Mouse (Mus musculus) heart, adult 18-20 months (tissue): ENCODE data around the gene Traf3ip1. TPM values are rescaled to one million over a fixed set of nuclear protein-coding genes. Genes with fewer than 3 reads are reported as not detected.

Source experiments
- DNase-seq, 2 experiments: peaks; one replicate each; pipeline ENCODE4 v3.0.0; 2021 to 2022; ENCODE audit warnings: mixed read lengths in 1 of 2
- total RNA-seq, 2 experiments: library from RNA; stranded (reverse); gene quantifications; 2 replicates each; pipeline ENCODE4 v1.2.3; 2021

The Traf3ip1 gene
- total RNA-seq, 2 experiments from 2014 or later = 6.0 to 6.5 TPM

DNA sequence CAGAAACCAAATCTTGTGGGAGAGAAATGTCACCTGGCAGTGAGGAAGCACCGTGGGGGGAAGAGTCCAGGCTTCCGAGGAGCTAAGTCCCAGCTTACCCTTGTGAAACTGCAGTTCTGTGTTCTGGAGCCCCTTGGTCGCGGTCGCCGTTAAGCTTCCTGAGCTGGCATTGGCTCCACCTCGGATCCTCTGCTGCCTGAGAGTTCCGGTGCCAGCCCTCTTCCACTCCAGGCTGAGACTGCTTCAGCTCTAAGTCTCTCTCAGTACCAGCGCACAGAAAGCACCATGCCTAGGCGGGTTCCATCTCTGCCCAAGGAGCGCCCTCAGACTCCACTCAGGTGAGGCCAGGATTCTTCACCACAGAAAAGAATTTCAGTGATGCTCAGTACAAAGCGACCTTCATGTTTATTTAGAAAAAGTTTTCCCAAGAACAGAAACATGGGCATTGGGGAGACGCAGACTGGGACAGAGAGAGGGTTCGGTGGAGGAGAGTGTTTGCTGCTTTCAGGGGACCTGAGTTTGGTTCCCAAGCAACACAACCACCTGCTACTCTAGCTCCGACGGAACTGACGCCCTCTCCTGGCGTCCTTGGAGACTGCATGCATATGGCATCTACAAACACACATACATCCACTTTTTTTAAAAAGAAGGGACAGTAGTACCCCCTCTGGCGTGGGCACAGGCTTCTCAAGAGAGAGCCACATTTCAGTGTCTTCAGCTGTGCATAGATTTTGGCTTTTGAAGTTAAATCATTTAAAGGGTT lies 39.7 kb downstream of the Traf3ip1 start:
- no peak for DNase-seq

DNA sequence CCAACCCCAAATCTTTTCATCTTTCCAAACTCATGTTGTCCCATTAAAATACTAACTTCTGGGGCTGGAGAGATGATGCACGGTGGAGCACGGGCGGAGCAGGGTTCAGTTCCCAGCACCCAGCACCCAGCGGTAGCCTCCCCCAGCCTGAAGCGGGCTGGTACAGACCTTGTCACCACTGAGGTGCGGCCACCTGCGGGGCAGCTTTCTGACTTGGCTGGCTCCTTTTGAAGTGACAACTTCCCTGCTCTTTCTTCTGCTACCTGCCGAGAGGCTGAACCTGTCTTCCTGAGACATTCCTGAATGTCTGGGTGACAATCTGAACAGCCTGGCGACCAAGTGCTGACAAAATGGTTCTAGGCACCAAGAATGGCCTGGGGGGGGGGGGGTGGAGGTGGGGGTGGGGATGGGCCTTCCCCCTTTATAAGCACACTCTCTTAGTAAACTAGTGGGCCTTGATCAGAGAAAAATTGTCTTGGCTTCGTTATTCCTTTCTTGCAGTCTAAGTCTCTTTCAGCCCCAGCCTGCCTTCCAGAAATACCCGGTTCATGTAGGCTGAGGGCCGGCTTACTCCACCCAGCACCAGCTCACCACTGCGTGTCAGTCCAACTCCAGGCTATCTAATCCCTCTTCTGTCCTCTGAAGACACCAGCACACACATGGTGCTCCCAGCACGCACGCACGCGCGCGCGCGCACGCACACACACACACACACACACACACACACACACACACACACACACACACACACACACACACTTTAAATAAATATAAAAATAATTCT lies 43.5 kb downstream of the Traf3ip1 start:
- DNase-seq = no peak

DNA sequence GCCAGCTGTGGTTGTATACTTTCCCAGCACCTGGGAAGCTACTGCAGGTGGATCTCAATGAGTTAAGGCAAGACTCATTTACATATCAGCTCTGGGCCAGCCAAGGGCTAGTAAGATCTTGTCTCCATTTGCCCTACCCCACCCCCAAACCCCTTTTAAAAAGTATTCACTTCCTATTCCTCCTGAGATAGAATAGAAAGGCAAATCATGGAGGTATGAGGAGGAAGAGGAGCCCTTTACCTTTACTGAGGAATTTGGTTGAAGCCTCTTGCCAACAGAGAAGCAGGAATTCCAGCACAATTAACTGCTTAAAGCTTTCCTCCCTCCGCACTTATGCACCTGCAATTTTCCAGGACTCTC lies 44.1 kb downstream of the Traf3ip1 start:
- no peak for DNase-seq

DNA sequence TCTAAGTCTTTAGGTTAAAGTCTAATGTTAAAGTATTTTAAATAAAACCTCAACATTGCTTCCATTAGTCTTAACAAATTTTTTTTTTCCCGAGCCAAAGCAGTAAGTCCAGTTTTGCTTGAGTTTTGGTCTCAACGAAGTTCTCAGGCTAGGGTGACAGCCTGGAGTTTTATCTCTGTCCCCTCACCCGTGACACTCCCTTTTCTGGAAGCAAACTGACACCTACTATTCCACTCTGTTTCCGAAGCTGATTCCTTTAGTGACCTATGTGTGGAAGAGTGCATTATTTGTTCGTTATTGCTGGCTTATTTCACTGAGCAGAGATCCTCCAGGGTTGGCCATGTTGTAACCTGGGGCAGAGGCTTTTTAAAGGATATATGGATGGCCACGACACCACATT lies 44.8 kb downstream of the Traf3ip1 start:
- no peak for DNase-seq

DNA sequence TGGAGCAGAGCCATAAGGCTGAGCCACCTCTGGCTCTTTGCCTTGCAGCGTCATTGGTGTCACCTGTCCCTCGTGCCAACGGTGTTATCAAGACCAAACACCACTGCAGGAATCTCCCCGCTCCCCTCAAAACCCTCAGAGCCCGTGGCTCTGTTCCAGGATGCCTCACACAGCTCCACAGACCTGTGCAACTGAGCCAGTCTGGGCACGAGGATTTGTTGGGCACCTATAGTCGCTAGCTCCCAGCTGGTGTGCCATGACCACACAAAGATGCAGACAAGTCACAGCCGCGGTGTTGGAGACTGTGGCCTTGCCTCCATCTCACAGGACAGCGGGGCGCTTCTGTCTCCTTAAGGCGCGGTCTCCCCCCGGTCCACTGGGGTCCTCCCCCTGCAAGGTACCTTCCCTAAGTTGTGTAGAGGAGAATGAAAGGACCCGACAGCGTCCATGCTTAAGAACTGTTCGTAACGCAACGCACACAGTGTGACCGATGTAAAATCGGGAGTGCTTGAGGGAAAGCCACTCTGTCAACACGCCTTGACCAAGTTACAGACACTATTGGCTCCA lies 45.3 kb downstream of the Traf3ip1 start:
- peak in 1 of 2 experiments; percentile 25 for DNase-seq

DNA sequence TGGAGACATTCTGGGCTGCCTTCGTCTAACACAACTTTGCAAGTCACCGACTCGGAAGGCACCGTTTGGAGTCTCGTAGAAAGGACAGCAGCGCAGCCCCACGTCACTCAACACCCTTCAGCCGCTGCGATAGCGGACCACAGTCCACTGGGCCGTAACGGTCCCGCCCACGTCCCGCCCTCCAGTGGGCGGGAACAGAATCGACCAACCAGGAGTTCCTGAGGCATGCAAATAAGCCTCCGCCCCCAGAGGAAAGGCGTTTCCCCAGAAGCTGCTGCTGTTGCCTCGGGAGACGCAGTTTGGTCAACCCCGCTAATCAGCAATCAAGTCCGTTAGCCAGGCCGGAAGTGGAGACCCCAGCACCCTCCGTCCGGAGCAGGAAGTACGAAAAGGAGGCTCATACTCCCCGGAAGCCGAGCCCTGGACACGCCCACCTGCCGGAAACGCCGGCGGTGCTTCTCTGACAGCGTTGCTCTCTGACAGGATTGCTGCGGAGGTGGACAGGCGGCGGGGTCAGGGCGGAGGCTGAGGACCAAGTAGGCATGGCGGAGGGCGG lies 45.9 kb downstream of the Traf3ip1 start, which contains the start of gene Asb1:
Asb1 (plus strand) TSS at position 274 of the 556 bp plus-strand sequence.
- peak; percentile 96 to 98 for DNase-seq

DNA sequence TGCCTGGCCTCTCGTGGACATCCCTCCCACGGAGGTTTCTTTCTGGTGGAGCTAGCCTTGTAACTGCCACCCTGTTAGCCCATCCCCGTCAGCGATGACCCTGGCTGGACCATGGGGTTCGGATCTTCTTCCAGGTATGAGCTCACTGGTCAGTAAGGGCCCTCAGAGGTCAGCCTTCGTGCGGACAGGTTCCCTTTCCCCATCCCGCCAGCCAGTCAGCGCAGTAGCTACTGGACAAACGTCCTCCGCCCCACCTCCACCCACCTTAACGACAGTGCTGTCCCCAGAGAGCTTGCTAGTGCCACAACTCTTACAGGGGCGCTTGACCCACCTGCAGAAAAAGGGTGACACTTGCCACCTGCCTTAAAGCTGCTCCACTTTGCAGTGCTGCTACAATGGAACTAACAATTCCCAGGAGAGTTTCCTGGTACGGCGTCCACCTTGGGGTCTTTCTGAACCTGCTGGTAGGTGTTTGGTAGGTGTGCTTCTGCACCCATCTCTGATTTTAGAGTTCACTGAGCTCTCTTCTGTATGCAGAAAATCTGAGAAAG lies 46.7 kb downstream of the Traf3ip1 start:
- DNase-seq = peak in 1 of 2 experiments; percentile 15

DNA sequence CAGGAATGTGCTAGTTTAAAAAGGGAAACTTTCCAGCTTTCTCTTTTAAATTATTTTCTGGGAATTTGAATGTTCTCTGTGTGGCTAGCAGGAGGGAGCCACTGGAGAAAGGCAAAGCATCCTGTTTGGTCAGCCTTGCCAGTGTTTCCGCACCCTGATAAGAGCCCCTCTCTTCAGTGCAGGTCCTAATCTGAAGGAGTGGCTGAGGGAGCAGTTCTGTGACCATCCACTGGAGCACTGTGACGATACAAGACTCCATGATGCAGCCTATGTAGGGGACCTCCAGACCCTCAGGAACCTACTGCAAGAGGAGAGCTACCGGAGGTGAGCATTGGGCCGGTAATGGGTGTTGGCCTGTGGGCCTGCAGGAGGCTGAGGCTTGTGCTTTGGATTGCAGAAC lies 49.5 kb downstream of the Traf3ip1 start:
- no peak for DNase-seq

DNA sequence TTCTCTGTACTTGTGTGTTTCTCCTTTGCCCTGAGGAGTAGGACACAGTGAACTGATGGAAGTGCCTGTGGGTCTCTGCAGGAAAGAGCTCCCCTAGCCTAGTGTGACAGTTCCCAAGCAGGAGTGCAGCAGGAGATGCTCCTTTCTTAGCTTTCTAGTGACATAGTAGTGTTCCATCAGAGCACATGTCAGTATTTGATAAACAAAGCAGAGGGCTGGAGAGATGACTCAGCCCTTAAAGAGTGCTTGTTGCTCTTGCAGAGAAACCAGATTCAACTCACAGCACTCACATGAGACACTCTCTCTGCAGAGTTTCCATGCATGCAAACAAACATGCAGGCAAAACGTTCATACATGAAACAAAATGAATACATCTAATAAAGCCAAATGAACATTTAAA lies 50.8 kb downstream of the Traf3ip1 start:
- DNase-seq = no peak

DNA sequence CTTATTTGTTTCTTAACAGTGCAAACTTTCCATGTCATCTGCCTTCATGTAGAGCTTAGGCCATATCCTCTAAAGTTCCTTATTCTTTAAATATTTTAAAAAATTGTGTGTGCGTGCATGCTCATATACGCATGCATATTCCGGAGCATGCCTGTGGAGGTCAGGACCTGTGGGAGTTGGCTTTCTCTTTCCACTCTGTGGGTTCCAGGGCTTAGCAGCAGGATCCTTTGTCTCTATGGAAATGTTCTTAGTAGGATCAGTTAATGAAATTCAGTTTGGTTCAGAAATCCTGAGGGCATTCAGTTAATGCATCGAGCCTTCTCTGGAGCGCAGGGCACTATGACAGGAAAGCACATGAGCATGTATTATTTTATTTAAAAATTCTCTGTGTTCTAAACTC lies 53.1 kb downstream of the Traf3ip1 start:
- DNase-seq = no peak

DNA sequence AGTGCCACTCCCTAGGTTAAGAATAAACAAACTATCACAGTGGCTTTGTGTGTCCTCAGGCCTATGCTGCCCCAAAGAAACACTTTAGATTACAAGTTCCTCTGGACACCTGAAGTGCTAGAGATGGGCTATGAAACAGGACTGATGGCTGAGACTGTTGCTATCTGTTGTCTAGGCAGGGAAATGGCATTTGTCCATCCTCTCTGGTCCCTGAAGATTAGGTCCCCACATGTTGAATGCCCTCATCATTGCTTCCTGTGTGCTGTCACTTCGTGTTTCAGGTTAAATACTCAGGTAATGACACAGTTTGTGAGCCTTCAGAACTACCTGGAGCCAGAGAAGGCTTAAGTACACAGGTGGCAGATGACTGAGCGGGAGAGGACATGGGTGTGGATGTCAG lies 54.6 kb downstream of the Traf3ip1 start:
- no peak for DNase-seq

DNA sequence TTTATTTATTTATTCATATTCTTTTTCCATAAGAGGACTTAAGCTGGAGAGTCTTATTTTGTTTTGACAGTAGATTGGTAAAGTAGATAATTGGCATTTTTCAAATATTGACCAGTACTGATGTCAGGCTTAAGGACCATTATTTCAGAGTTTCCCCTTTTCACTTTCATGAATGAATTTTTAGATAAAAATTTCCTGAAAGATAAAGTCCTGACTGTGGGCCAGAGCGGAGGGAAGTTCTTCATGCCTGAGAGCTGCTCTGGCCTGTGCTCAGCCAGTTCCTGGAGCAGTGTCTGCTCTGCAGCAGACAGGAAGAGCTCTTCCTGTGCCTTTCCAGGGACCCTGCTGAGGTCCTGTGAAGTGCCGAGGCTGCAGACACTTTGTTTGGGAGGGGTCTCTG lies 62.7 kb downstream of the Traf3ip1 start:
- DNase-seq = no peak

DNA sequence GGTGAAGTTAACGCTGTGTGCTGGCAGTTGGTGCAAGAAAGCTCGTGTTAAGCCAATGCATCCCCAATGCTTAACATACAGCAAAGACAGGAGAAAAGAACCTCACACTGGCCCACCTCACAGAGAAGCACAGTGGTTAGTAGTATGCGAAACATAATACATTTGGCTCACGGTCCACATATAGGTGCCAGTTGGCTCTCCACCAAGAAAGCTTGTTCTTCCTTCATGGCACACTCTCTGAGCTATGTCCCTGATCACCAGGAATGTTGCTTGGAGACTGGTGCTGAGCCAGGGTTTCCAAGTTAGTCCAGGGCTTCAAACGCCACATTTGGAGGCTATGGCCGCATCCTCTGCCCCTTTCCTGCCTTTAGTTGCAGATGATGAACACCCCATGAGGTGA lies 66.8 kb downstream of the Traf3ip1 start:
- DNase-seq = no peak

DNA sequence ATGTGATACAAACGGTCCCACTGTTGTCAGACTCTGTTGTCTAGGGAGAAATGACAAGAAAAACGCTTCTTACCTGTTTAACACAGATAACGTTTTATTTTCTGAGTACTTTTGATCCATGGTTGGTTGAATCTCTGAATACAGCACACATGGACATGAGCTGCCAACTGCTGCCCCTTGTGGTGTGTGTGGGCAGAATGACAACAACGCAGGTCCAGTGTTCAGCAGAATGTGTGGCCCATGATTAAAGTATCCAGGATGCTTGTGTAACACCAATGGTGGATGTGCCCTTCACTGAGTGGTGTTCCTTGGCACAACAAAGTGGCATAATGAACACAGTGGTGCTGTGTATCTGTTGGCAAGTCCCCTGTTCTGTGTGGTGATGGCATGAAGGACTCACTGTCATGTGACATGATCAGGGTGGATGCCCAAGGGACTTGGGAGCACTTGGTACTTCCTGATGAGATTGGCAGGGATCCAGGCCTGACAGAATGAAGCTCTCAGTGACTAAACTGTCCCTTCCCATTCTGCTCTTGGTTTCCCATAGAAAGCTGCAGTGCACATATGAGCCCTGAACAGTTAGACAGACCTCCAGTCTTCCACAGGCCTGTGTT lies 68.6 kb downstream of the Traf3ip1 start:
- DNase-seq = no peak

DNA sequence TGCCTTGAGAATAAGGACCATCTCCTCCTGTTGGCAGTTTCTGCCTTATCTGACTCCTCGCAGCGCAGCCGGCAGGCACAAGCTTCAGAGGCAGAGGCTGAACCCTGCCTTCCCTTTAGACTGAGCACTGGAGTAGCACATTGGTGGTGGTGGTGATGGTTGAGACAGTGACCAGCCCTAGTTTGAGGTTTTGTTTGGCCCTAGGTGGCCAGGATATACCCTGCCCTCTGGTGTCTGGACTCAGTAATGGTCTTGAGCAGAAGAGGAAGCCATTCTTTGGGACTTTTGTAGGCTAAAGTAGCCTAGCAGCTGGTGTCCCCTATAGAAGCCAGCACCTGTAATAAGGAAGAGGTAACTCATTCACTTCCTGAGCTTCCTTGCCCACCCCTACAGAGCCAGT lies 69.6 kb downstream of the Traf3ip1 start:
- DNase-seq = peak in 1 of 2 experiments; percentile 15

DNA sequence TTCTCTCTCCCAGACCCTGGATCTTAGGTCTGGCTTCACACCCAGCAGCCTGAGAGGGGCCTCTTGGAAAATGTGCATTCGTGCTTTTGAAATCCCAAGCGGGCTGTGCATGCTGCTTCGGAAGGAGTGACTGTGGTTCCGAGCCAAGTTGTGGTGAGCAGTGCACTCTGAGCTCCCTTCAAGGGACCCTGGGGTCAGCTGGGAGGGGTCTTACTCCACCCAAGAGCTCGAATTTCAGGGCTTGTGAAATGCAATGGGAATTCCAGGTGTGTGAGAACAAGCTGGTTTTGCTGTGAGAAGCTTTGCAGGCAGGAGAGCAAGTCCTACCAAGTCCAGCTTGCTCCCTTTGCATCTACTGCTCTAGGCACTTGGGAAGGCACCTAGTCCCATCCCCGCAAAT lies 70.2 kb downstream of the Traf3ip1 start:
- DNase-seq = no peak

DNA sequence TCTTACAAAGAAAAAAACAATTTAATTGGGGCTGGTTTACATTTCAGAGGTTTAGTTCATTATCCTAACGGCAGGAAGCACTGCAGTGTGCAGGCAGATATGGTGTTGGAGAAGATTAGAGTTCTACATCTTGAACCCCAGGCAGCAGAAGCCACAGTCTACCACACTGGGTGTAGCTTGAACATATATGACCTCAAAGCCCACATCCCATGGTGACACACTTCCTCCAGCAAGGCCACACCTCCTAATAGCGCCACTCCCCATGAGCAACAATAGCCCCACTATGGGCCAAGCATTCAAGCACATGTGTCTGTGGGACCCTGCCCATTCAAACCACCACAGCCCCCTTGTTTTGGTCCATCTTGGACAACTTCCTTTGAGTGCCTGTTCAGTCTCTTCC lies 72.8 kb downstream of the Traf3ip1 start:
- no peak for DNase-seq

DNA sequence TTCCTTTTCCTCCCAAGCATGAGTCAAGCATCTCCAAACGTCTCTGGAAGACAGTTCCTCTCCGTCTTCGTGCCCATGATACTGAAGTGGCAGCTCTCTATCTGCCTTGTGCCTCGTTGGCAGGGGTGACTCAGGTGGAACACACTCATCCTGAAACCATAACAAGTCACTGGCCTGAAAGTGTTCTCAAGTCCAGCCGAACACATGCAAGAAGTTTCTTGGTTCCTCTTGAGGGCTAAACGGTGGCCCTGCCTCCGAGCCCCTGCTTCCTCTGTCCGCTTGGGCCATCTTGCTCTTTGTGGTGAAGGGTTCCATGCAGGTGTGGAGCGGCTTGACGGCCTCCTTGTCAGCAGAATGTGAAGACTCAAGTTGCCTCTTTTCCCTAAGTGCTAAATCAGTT lies 78.0 kb downstream of the Traf3ip1 start:
- DNase-seq = no peak

DNA sequence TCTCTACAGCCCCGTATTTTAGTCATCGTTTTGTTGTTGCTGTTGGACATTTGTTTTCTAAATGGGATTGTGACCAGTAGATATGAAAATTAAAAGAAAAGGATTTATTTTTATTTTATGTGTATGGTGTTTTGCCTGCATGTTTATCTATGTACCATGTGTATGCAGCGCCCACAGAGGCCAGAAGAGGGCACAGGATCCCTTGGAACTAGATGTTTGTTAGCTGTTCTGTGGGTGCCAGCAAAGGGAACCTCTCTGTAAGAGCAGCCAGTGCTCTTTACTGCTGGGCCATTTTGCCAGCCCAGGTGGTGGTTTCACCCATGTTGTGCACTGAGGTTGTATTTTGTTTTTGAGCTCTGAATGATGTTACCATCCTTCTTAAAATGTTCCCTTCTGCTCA lies 79.8 kb downstream of the Traf3ip1 start:
- peak; percentile 29 to 56 for DNase-seq

DNA sequence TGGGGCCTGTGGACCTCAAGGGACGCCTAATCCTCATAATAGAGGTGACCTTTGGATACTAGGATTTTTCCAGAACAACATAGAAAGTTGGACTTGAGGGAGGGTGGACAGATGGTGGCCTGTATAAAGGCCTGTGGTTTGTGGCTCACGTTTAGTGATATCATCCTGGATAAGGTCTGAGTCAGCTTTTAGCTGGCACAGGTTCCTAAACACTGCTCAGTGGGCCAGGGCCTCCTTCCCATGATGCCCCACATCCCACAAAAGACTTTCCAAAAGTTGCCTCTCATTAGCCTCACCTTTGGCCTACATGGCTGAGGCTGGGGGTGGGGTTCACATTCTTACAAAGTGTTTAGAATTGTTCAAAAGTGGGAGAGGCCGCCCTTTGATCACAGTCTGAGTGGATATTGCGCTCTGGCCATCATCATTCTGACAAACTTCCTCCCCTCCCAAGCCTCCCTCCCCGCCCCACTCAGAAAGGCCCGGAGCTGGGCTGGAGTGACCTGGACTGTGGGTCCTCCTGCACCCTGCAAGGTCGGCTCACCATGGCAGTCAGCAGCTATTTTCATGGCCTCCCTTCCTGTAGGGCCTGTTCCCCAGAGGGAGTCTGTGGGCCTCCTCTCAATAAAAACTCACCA lies 83.6 kb downstream of the Traf3ip1 start:
- no peak for DNase-seq
